Mouse (Mus musculus): ENCODE results near the gene Rab42. TPM values are rescaled to one million over a fixed set of nuclear protein-coding genes. Genes with fewer than 3 reads are reported as not detected.

The Rab42 gene
- 2.4 and 3.0 TPM in 2 replicates for polyA plus RNA-seq (2015; fragmentation: Nextera tagmentation; extraction: Ambion mirVana)

DNA sequence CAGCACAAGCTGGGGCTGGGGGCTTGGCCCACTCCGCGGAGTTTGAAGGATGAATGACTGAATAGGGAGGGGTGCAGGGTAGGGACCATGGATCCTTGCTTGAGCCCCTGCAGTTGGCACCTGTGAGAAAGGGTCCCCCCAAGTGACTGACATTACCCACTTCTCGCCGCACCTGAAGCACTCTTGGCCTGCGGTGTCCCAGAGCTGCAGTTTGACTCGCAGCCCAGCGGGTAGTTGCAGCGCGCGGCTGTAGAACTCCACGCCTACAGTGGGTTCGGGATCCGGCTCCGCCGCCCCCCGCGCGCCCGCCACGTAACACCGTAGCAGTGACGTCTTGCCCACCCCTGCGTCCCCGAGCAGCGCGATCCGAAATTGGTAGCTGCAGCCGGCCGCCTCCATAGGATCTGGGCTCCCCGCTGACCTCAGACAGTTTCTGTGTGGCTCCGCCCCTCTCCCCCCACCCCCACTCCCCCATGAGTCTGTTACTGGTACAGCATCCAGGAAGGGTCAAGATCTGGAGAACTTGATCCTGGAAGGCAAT is at the start of gene Rab42:
Gene Rab42 (minus strand): TSS at position 447 of the 541 bp plus-strand sequence.
- H3K9ac ChIP-seq (ENCODE audit: low read depth, low read length): peak within 1 kb of the TSS; percentile 57
- peak; percentile 3; the same call in 1 of the 2 replicates for TF ChIP-seq CTCF (IDR thresholded peaks at IDR 0.05; ENCODE audit: low read depth)
- no peaks in the 10 kb centered on the region for H3K36me3 ChIP-seq (ENCODE audit: insufficient read depth, low read length)
- 2% methylated on average over 31 of the region's 31 CpGs for whole genome bisulfite sequencing
- peak within 1 kb of the TSS; percentile 36 for H3K4me3 ChIP-seq (replicated peaks; ENCODE audit: low read depth, low read length)
- H3K9me3 ChIP-seq (replicated peaks; ENCODE audit: low read length): no peaks in the 10 kb centered on the region
- no peaks in the 10 kb centered on the region for H3K4me1 ChIP-seq (replicated peaks; ENCODE audit: insufficient read depth, low read length)
- peak within 1 kb of the TSS; percentile 61 for H3K4me2 ChIP-seq (ENCODE audit: low read length)
- DNase-seq (ENCODE audit: low spot score) (peak; percentile 81), ATAC-seq (replicated peaks; ENCODE audit: low FRiP score, low read depth) (peak; percentile 77)
- H3K27me3 ChIP-seq (ENCODE audit: insufficient read depth, low read length): no peaks in the 10 kb centered on the region
- H3K27ac ChIP-seq: 0 out of 2 replicates have a peak within 1 kb of the TSS, but pooled peaks have one; percentile 21

- H3K4me3 ChIP-seq (replicated peaks; ENCODE audit: low read depth, low read length): peak overlapping the region; percentile 68
- peak overlapping the region; percentile 74 for H3K4me2 ChIP-seq (ENCODE audit: low read length)
- no peak for TF ChIP-seq CTCF (IDR thresholded peaks at IDR 0.05; ENCODE audit: low read depth)
- peak overlapping the region; percentile 95 for H3K27ac ChIP-seq
- DNase-seq (ENCODE audit: low spot score) (peak; percentile 39), ATAC-seq (replicated peaks; ENCODE audit: low FRiP score, low read depth) (no peak)
- peak overlapping the region; percentile 73 for H3K9ac ChIP-seq (ENCODE audit: low read depth, low read length)
- H3K36me3 ChIP-seq (ENCODE audit: insufficient read depth, low read length): peaks cover 10% of the 10 kb centered on the region
- WGBS: 0% methylated on average over 14 of the region's 14 CpGs
- no peaks in the 10 kb centered on the region for H3K27me3 ChIP-seq (ENCODE audit: insufficient read depth, low read length)
- H3K4me1 ChIP-seq (replicated peaks; ENCODE audit: insufficient read depth, low read length): peaks cover 6% of the 10 kb centered on the region
- H3K9me3 ChIP-seq (replicated peaks; ENCODE audit: low read length): no peaks in the 10 kb centered on the region
Observed at GRCm38 (mm10) chr4:132352739-132353138, 49.6 kb upstream of the Rab42 start.

DNA sequence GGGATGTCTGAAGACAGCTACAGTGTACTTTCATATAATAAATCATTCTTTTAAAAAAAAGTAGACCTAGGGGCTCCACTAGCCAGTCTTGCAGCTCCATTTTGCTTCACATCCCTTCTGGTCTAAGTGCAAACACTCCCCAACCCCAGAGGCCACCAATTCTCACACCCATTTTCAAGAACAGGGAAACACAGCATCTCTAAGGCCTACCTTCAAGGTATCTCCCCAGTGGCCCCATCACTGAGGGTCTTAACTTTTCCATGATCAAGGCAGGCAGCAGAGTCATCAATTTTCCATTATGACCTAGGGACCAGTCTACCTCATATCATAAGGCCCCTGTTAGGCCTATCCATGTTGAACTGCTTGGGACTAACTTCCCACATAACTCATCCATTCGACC is 48.2 kb upstream of the Rab42 start:
- no peaks in the 10 kb centered on the region; the same call in 1 of the 2 replicates for H3K36me3 ChIP-seq (ENCODE audit: insufficient read depth, low read length)
- H3K9ac ChIP-seq (ENCODE audit: low read depth, low read length): no peak overlapping the region
- no peak for ATAC-seq (replicated peaks; ENCODE audit: low FRiP score, low read depth)
- 10% methylated on average over 1 of the region's 1 CpGs for WGBS
- H3K27ac ChIP-seq: no peak overlapping the region; the same call in 1 of the 2 replicates
- peaks cover 6% of the 10 kb centered on the region for H3K4me1 ChIP-seq (replicated peaks; ENCODE audit: insufficient read depth, low read length)
- H3K9me3 ChIP-seq (replicated peaks; ENCODE audit: low read length): no peaks in the 10 kb centered on the region
- DNase-seq (ENCODE audit: low spot score): no peak
- peak overlapping the region; percentile 74 for H3K4me2 ChIP-seq (ENCODE audit: low read length)
- H3K27me3 ChIP-seq (ENCODE audit: insufficient read depth, low read length): no peaks in the 10 kb centered on the region
- H3K4me3 ChIP-seq (replicated peaks; ENCODE audit: low read depth, low read length): no peak overlapping the region
- no peak for TF ChIP-seq CTCF (IDR thresholded peaks at IDR 0.05; ENCODE audit: low read depth)

DNA sequence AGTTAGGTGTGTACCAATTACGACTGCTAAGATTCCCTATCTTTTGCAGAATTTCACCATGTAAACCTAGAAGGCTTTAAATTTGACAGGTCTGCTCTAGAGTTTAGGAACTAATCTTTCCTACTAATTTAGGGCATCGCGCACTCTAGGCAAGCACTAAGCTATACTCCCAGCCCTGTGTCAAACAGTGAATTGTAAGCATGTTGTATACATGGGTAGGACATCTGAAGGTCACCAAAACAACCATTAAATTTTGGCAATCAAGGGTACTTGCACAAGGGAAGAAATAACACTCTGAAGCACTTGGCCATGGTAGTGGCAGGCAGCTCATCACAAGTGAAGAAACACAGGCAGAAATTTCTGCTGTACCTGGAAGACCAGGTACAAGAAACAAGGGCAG is 47.7 kb upstream of the Rab42 start:
- Histone ChIP-seq H3K27me3 (ENCODE audit: insufficient read depth, low read length) (no peaks in the 10 kb centered on the region), H3K4me3 (replicated peaks; ENCODE audit: low read depth, low read length) (no peak overlapping the region), H3K9ac (ENCODE audit: low read depth, low read length) (no peak overlapping the region), H3K27ac (no peak overlapping the region), H3K4me2 (ENCODE audit: low read length) (no peak overlapping the region), H3K36me3 (ENCODE audit: insufficient read depth, low read length) (no peaks in the 10 kb centered on the region; the same call in 1 of the 2 replicates), H3K9me3 (replicated peaks; ENCODE audit: low read length) (no peaks in the 10 kb centered on the region), H3K4me1 (replicated peaks; ENCODE audit: insufficient read depth, low read length) (peaks cover 8% of the 10 kb centered on the region)
- no peak for TF ChIP-seq CTCF (IDR thresholded peaks at IDR 0.05; ENCODE audit: low read depth)
- 80% methylated on average over 3 of the region's 3 CpGs for WGBS
- no peak for DNase-seq (ENCODE audit: low spot score)
- ATAC-seq (replicated peaks; ENCODE audit: low FRiP score, low read depth): no peak

- H3K27ac ChIP-seq: no peak overlapping the region
- no peak for TF ChIP-seq CTCF (IDR thresholded peaks at IDR 0.05; ENCODE audit: low read depth)
- no peak for DNase-seq (ENCODE audit: low spot score)
- H3K9me3 ChIP-seq (replicated peaks; ENCODE audit: low read length): no peaks in the 10 kb centered on the region
- WGBS: 61% methylated on average over 2 of the region's 2 CpGs
- no peak for ATAC-seq (replicated peaks; ENCODE audit: low FRiP score, low read depth)
- H3K27me3 ChIP-seq (ENCODE audit: insufficient read depth, low read length): no peaks in the 10 kb centered on the region
- no peak overlapping the region for H3K4me2 ChIP-seq (ENCODE audit: low read length)
- H3K9ac ChIP-seq (ENCODE audit: low read depth, low read length): no peak overlapping the region
- H3K4me3 ChIP-seq (replicated peaks; ENCODE audit: low read depth, low read length): no peak overlapping the region
- H3K36me3 ChIP-seq (ENCODE audit: insufficient read depth, low read length): no peaks in the 10 kb centered on the region; the same call in 1 of the 2 replicates
- H3K4me1 ChIP-seq (replicated peaks; ENCODE audit: insufficient read depth, low read length): peaks cover 9% of the 10 kb centered on the region
Observed at GRCm38 (mm10) chr4:132350123-132350740, 47.0 kb upstream of the Rab42 start.

DNA sequence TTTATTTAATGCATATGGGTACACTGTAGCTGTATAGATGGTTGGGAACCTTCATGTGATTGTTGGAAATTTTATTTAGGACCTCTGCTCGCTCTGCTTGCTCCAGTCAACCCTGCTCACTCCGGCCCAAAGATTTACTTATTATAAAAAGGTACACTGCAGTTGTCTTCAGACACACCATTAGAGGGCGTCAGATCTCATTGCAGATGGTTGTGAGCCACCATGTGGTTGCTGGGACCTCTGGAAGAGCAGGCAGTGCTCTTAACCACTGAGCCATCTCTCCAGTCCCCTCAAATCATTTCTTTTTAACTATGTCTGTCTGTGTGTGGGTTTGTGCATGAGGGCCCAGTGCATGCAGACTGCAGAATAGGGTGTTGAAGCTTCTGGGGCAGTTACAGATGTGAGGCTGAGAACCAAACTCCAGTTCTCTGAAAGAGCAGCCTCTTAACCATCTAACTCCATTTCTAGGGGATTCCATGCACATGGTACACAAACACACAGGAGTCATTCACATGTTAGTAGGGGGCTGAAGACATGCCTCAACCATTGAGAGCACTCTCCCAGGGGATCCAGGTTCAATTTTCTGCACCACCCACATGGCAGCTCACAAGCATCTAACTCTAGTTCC is 46.4 kb upstream of the Rab42 start:
- Histone ChIP-seq H3K36me3 (ENCODE audit: insufficient read depth, low read length) (no peaks in the 10 kb centered on the region; the same call in 1 of the 2 replicates), H3K4me1 (replicated peaks; ENCODE audit: insufficient read depth, low read length) (peaks cover 9% of the 10 kb centered on the region), H3K27me3 (ENCODE audit: insufficient read depth, low read length) (no peaks in the 10 kb centered on the region), H3K4me3 (replicated peaks; ENCODE audit: low read depth, low read length) (no peak overlapping the region), H3K4me2 (ENCODE audit: low read length) (no peak overlapping the region), H3K9me3 (replicated peaks; ENCODE audit: low read length) (no peaks in the 10 kb centered on the region), H3K9ac (ENCODE audit: low read depth, low read length) (no peak overlapping the region), H3K27ac (no peak overlapping the region)
- TF ChIP-seq CTCF (IDR thresholded peaks at IDR 0.05; ENCODE audit: low read depth): peak; percentile 35; the same call in 1 of the 2 replicates
- 59% methylated on average over 3 of the region's 3 CpGs for WGBS
- no peak for ATAC-seq (replicated peaks; ENCODE audit: low FRiP score, low read depth)
- DNase-seq (ENCODE audit: low spot score): no peak

All from kidney, postnatal 0 days (tissue).